In the genomic region with DNA sequence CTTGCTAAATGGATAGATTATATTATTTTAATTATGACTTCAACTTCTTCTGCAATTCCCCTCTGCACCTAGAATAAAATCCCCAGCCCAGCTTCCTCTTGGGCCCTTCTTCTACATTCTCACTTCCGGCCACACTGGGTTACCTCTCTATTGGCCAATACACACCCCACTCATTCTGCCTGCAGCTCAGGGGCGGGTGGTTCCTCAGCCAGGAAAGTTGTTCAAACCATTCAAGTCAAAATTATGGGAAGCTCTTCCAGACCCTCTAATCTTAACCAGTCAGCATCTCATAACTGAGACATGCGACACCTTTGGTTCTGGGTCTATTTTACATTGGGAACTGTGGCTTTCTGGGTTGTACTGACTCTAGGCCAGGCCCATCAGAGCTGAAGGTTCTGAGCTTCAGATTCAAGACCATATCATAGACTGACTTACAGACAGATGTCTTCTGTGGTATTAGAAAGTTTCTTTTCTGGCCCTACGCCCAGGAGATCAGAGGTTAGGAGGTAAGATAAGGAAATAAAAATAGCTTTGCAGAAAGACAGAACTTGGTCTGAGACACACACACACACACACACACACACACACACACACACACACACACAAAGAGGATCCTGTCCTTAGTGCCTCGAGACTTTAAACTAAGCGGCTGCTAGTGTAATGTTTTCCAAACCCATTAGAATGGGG, we compare ENCODE assay signal across 10 mouse cellular contexts. TPM values are rescaled to one million over a fixed set of nuclear protein-coding genes. Genes with fewer than 3 reads are reported as not detected.
DNase-seq lines count a peak whose midpoint lies in the region; ATAC-seq and TF ChIP-seq lines count a peak whose summit lies in the region.
"Had no signal": no experiment of that assay in that cellular context is flagged by ENCODE, and none has a peak within 500 bp of the region (broad histone marks: within the 10 kb centered on the region; RNA-seq: fewer than 3 reads in every experiment).

No protein-coding gene starts in this region.

- peak; percentile 90 to 95 for TF ChIP-seq EP300 in MEL (IDR thresholded peaks at IDR 0.05; ENCODE audit: low read depth in 1 of 2, low read length in 2 of 2)

- H3K4me3 ChIP-seq in MEL (ENCODE audit: control insufficient read depth in 1 of 2, insufficient read depth in 1 of 2, low read depth in 2 of 2, low read length in 2 of 2): no peak overlapping the region
- H3K4me3 ChIP-seq in neural tube, embryonic 15.5 days (replicated peaks): no peak overlapping the region
- H3K4me3 ChIP-seq: limb, embryonic 15.5 days had no signal

- peaks cover 0 to 29% of the 10 kb centered on the region in 2 experiments; a peak in 2 of 4 replicates for H3K36me3 ChIP-seq in MEL (ENCODE audit: control insufficient read depth in 1 of 2, insufficient read depth in 2 of 2, low read length in 2 of 2)
- no peaks in the 10 kb centered on the region for H3K36me3 ChIP-seq in neural tube, embryonic 15.5 days

- peaks cover 18 to 38% of the 10 kb centered on the region in 2 experiments for H3K4me1 ChIP-seq in MEL (ENCODE audit: control insufficient read depth in 1 of 2, insufficient read depth in 2 of 2, low read length in 2 of 2)
- peaks cover 37% of the 10 kb centered on the region for H3K4me1 ChIP-seq in neural tube, embryonic 15.5 days

- no peaks in the 10 kb centered on the region for H3K79me2 ChIP-seq in MEL (ENCODE audit: control insufficient read depth, insufficient read depth, low read length, poor library complexity)

- TF ChIP-seq CTCF in MEL (IDR thresholded peaks at IDR 0.05 in 2 of 3, conservative IDR thresholded peaks at IDR 0.05 in 1 of 3; ENCODE audit: control insufficient read depth in 1 of 3, insufficient read depth in 1 of 3, low read depth in 2 of 3, low read length in 3 of 3, poor library complexity in 1 of 3, severe bottlenecking in 1 of 3): no peak

- H3K9me3 ChIP-seq in MEL (replicated peaks; ENCODE audit: insufficient read depth, low read length): no peaks in the 10 kb centered on the region
- H3K9me3 ChIP-seq in neural tube, embryonic 15.5 days (replicated peaks): no peaks in the 10 kb centered on the region
- H3K9me3 ChIP-seq: limb, embryonic 15.5 days had no signal

- H3K27ac ChIP-seq in MEL (ENCODE audit: control insufficient read depth, low read depth, low read length): peak overlapping the region; percentile 43
- H3K27ac ChIP-seq in neural tube, embryonic 15.5 days (replicated peaks): no peak overlapping the region

- no peak overlapping the region for H3K4me2 ChIP-seq in neural tube, embryonic 15.5 days
- H3K4me2 ChIP-seq: limb, embryonic 15.5 days had no signal

- 86% methylated on average over 6 of the region's 6 CpGs for WGBS in neural tube, embryonic 15.5 days

- TF ChIP-seq RAD21 in MEL (IDR thresholded peaks at IDR 0.05; ENCODE audit: low read depth, low read length): no peak

- TF ChIP-seq POLR2A in MEL (IDR thresholded peaks at IDR 0.05; ENCODE audit: control insufficient read depth in 1 of 2, insufficient read depth in 1 of 2, low read depth in 1 of 2, low read length in 2 of 2, poor library complexity in 1 of 2): no peak

- intact Hi-C loops in heart, postnatal 14 days (cut with DNase I): loop anchor here (2.0 kb wide), 1 partner anchor 19 kb away; no protein-coding TSS in a partner anchor

- H3K9ac ChIP-seq in MEL (ENCODE audit: control insufficient read depth, low read depth, low read length, poor library complexity, severe bottlenecking): no peak overlapping the region
- H3K9ac ChIP-seq in neural tube, embryonic 15.5 days (replicated peaks): no peak overlapping the region
- H3K9ac ChIP-seq: limb, embryonic 15.5 days had no signal

- peak; percentile 53 to 84 for DNase-seq in adrenal gland, adult (ENCODE audit: inconsistent age in 2 of 2, low spot score in 1 of 2)
- no peak for DNase-seq in adrenal gland, adult 18-20 months (ENCODE audit: low spot score in 2 of 2)
- DNase-seq in MEL (ENCODE audit: low read depth, low spot score): peak; percentile 97
- peak; percentile 56 to 77 for DNase-seq in heart, postnatal 14 days
- DNase-seq in thymus, postnatal 14 days: no peak
- no peak for DNase-seq in layer of hippocampus, postnatal 25 days (ENCODE audit: extremely low spot score in 1 of 2, low spot score in 1 of 2)
- DNase-seq: cerebellum, adult 9-10 months had no signal

- no peaks in the 10 kb centered on the region for H3K27me3 ChIP-seq in MEL (ENCODE audit: control insufficient read depth in 1 of 2, insufficient read depth in 2 of 2, low read length in 2 of 2)
- H3K27me3 ChIP-seq in neural tube, embryonic 15.5 days (replicated peaks): no peaks in the 10 kb centered on the region
- H3K27me3 ChIP-seq: limb, embryonic 15.5 days had no signal

- ATAC-seq in megakaryocyte, adult 5-6 weeks (ENCODE audit: poor library complexity, severe bottlenecking): peak; percentile 62
- no peak for ATAC-seq in neural tube, embryonic 15.5 days (ENCODE audit: low FRiP score)

TF ChIP-seq in MEL, 35 proteins besides CTCF, POLR2A, EP300 and RAD21 (continues in another document):
- TF ChIP-seq CHD2 (IDR thresholded peaks at IDR 0.05; ENCODE audit: low read length) (peak; percentile 34; the same call in 1 of the 2 replicates), SIN3A (IDR thresholded peaks at IDR 0.05; ENCODE audit: low read length) (peak; percentile 84), TCF12 (IDR thresholded peaks at IDR 0.05; ENCODE audit: low read depth, low read length) (peak; percentile 90), ZMIZ1 (IDR thresholded peaks at IDR 0.05; ENCODE audit: low read depth, low read length) (no peak; the same call in 1 of the 2 replicates), CHD1 (IDR thresholded peaks at IDR 0.05; ENCODE audit: low read depth, low read length) (no peak), MXI1 (IDR thresholded peaks at IDR 0.05; ENCODE audit: low read depth, low read length) (peak; percentile 49; the same call in 1 of the 2 replicates), HCFC1 (IDR thresholded peaks at IDR 0.05; ENCODE audit: low read depth, low read length) (peak; percentile 54; the same call in 1 of the 2 replicates), NRF1 (IDR thresholded peaks at IDR 0.05; ENCODE audit: insufficient read depth, low read depth, low read length, poor library complexity, severe bottlenecking) (no peak), RCOR1 (IDR thresholded peaks at IDR 0.05; ENCODE audit: low read depth, low read length) (peak; percentile 97), TAL1 (IDR thresholded peaks at IDR 0.05; ENCODE audit: low read length) (peak; percentile 77), ETS1 (IDR thresholded peaks at IDR 0.05; ENCODE audit: low read depth, low read length) (peak; percentile 97)

RNA-seq across cellular contexts. Expression of a gene that starts 2.2 kb away (rescaled TPM):
- total RNA-seq in adrenal gland, adult 18-20 months (2021): 10 to 100 TPM in 1 of 2 experiments, 1 to 10 TPM in 1; 8.8 to 15.2 TPM
- total RNA-seq in MEL (2012; rRNA removed): 1.3 and 4.3 TPM in 2 replicates
- 10 to 100 TPM in 1 of 2 experiments, not detected in 1; 15.7 TPM for polyA plus RNA-seq in MEL (2012; ENCODE audit: insufficient read depth in 1 of 2, insufficient read length in 2 of 2, low read depth in 1 of 2, low replicate concordance in 2 of 2, missing spikeins in 1 of 2)
- 10 to 100 TPM; 20.6 to 20.8 TPM for total RNA-seq in heart, postnatal 14 days (2021)
- 48.0 and 57.5 TPM in 2 replicates for total RNA-seq in megakaryocyte, adult 5-6 weeks (2015)
- 59.9 and 60.7 TPM in 2 replicates for total RNA-seq in megakaryocyte, adult 5-6 weeks (2017)
- polyA plus RNA-seq in neural tube, embryonic 15.5 days (2015; fragmentation: Nextera tagmentation; extraction: Ambion mirVana): 22.7 and 29.6 TPM in 2 replicates
- total RNA-seq in layer of hippocampus, postnatal 25 days (2021): 10 to 100 TPM; 15.7 to 18.8 TPM

RNA-seq across cellular contexts. Expression of a gene that starts 16.2 kb away (rescaled TPM):
- total RNA-seq in adrenal gland, adult 18-20 months (2021): 10 to 100 TPM; 17.4 to 22.2 TPM
- total RNA-seq in MEL (2012; rRNA removed): 0.04 and 0.07 TPM in 2 replicates
- polyA plus RNA-seq in MEL (2012; ENCODE audit: insufficient read depth in 1 of 2, insufficient read length in 2 of 2, low read depth in 1 of 2, low replicate concordance in 2 of 2, missing spikeins in 1 of 2): under 1 TPM in 1 of 2 experiments, not detected in 1; 0.42 TPM
- 10 to 100 TPM; 42.8 to 45.3 TPM for total RNA-seq in heart, postnatal 14 days (2021)
- total RNA-seq in megakaryocyte, adult 5-6 weeks (2015): 9.4 and 14.3 TPM in 2 replicates
- total RNA-seq in megakaryocyte, adult 5-6 weeks (2017): 10.9 and 11.3 TPM in 2 replicates
- polyA plus RNA-seq in neural tube, embryonic 15.5 days (2015; fragmentation: Nextera tagmentation; extraction: Ambion mirVana): 37.6 and 42.4 TPM in 2 replicates
- 10 to 100 TPM; 25.9 to 27.6 TPM for total RNA-seq in layer of hippocampus, postnatal 25 days (2021)

RNA-seq across cellular contexts. Expression of a gene that starts 16.3 kb away (rescaled TPM):
- total RNA-seq in adrenal gland, adult 18-20 months (2021): under 1 TPM; 0.43 to 0.64 TPM
- total RNA-seq in MEL (2012; rRNA removed): not detected in 2 replicates
- polyA plus RNA-seq in MEL (2012; ENCODE audit: insufficient read depth in 1 of 2, insufficient read length in 2 of 2, low read depth in 1 of 2, low replicate concordance in 2 of 2, missing spikeins in 1 of 2): not detected
- 1 to 10 TPM; 1.6 to 3.0 TPM for total RNA-seq in heart, postnatal 14 days (2021)
- 1.2 and 1.3 TPM in 2 replicates for total RNA-seq in megakaryocyte, adult 5-6 weeks (2015)
- total RNA-seq in megakaryocyte, adult 5-6 weeks (2017): not detected in 2 replicates
- polyA plus RNA-seq in neural tube, embryonic 15.5 days (2015; fragmentation: Nextera tagmentation; extraction: Ambion mirVana): 4.2 and 4.6 TPM in 2 replicates
- total RNA-seq in layer of hippocampus, postnatal 25 days (2021): 1 to 10 TPM; 5.8 to 8.0 TPM

RNA-seq across cellular contexts. Expression of a gene that starts 23.7 kb away (rescaled TPM):
- total RNA-seq in adrenal gland, adult 18-20 months (2021): 10 to 100 TPM; 17.0 to 20.3 TPM
- total RNA-seq in MEL (2012; rRNA removed): 7.6 and 8.4 TPM in 2 replicates
- 10 to 100 TPM in 1 of 2 experiments, not detected in 1; 11.0 TPM for polyA plus RNA-seq in MEL (2012; ENCODE audit: insufficient read depth in 1 of 2, insufficient read length in 2 of 2, low read depth in 1 of 2, low replicate concordance in 2 of 2, missing spikeins in 1 of 2)
- 1 to 10 TPM; 9.6 to 9.8 TPM for total RNA-seq in heart, postnatal 14 days (2021)
- total RNA-seq in megakaryocyte, adult 5-6 weeks (2015): 9.3 and 12.6 TPM in 2 replicates
- total RNA-seq in megakaryocyte, adult 5-6 weeks (2017): 22.3 and 26.2 TPM in 2 replicates
- 17.7 and 17.9 TPM in 2 replicates for polyA plus RNA-seq in neural tube, embryonic 15.5 days (2015; fragmentation: Nextera tagmentation; extraction: Ambion mirVana)
- total RNA-seq in layer of hippocampus, postnatal 25 days (2021): 10 to 100 TPM; 17.1 to 24.3 TPM

RNA-seq across cellular contexts. Expression of a gene that starts 45.3 kb away (rescaled TPM):
- 100 to 1,000 TPM; 213 to 232 TPM for total RNA-seq in adrenal gland, adult 18-20 months (2021)
- total RNA-seq in MEL (2012; rRNA removed): 21.4 and 23.6 TPM in 2 replicates
- polyA plus RNA-seq in MEL (2012; ENCODE audit: insufficient read depth in 1 of 2, insufficient read length in 2 of 2, low read depth in 1 of 2, low replicate concordance in 2 of 2, missing spikeins in 1 of 2): 10 to 100 TPM in 1 of 2 experiments, not detected in 1; 59.4 TPM
- total RNA-seq in heart, postnatal 14 days (2021): 100 to 1,000 TPM; 140 to 155 TPM
- total RNA-seq in megakaryocyte, adult 5-6 weeks (2015): 161 and 188 TPM in 2 replicates
- total RNA-seq in megakaryocyte, adult 5-6 weeks (2017): 115 and 135 TPM in 2 replicates
- 49.9 and 78.2 TPM in 2 replicates for polyA plus RNA-seq in neural tube, embryonic 15.5 days (2015; fragmentation: Nextera tagmentation; extraction: Ambion mirVana)
- 10 to 100 TPM; 55.8 to 58.1 TPM for total RNA-seq in layer of hippocampus, postnatal 25 days (2021)

Comparison
In these comparisons a context has a peak if more than half of its experiments do, and no peak if none do; other contexts are left out.
1. DNase-seq: peak in adrenal gland, adult (2 of 2), MEL (single experiment) and heart, postnatal 14 days (2 of 2); none in adrenal gland, adult 18-20 months (0 of 2), thymus, postnatal 14 days (single experiment) and layer of hippocampus, postnatal 25 days (0 of 2).